Mouse (Mus musculus) spleen, adult 10 weeks (tissue): ENCODE data around the gene Tram2. TPM values are rescaled to one million over a fixed set of nuclear protein-coding genes. Genes with fewer than 3 reads are reported as not detected.

ENCODE experiments used
- polyA plus RNA-seq: library from polyadenylated mRNA; stranded (reverse); fragments of 350-450 nt; fragmentation: Illumina TruSeq; extraction: RNeasy Lipid Tissue Mini Kit (QIAGEN cat#74804); gene quantifications from one replicate; pipeline ENCODE4 v1.2.3, GENCODE M21; 2015; ENCODE audit warnings: low replicate concordance; ENCODE audit not compliant: insufficient read depth

The Tram2 gene
- 10.1 TPM for polyA plus RNA-seq

DNA sequence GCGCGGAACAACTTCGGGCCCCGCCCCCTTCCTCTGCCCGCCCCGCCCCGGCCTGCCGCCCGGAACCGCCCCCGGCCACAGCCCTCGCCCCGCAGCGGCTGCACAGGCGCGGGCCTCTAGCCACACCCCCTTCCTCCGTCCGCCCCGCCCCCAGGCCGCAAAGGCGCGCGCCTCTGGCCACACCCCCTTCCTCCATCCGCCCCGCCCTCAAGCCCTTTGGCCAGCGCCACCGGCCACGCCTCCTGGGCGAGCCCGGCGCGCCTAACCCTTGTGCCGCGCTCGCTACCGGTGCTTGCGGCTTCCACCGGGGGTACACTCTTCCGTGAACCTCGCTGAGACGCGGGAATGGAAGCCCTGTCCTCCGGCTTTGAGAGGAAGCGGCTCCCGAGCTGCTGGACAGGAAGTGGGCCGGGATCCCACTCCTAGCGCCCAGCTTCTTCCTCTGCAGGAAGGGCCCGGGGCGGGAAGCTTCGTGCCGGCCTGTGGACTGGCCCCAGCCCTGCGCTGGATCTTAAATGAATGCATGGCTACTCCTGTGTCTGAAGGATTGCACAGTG lies at the start of gene Tram2:
Tram2 (minus strand) TSS at position 13 of the 557 bp plus-strand sequence.

DNA sequence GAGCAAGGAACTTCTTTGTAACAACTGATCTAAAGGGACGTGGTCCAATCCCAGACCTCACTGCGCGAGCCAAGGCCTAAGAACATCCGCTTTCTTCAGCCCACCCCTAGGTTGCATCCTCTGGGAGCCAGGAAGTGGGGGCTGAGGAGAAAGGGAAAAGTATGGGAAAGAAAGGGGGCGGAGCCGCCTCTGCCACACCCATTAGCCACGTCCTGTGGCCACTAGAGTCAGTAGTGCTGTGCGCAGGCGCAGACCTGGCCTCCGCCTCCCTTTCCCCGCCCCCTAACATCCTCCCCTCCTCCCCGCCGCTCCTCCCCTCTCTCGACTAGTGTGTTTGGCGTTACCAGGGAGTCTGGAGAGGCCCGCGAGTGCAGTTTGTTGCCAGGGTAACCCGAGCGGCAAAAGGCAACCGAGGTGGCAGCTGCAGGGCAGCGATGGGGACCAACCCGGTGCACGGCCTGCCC lies 127.7 kb downstream of the Tram2 start, which contains the start of gene Efhc1:
Efhc1 (plus strand) TSS at position 327 of the 464 bp plus-strand sequence.

Other genes with a start within 250 kb of the Tram2 start
- 2.7 TPM for gene Paqr8, start 188.6 kb downstream of the Tram2 start, polyA plus RNA-seq
- gene Efhc1, start 127.6 kb downstream of the Tram2 start, polyA plus RNA-seq = 1.1 TPM
- gene Tmem14a, start 139.3 kb upstream of the Tram2 start, polyA plus RNA-seq = 5.1 TPM
- 25.7 TPM for gene Gsta3, start 161.4 kb upstream of the Tram2 start, polyA plus RNA-seq